Mouse (Mus musculus) intestine, postnatal 0 days (tissue): Measurements from ENCODE around the gene Mcee. TPM values are rescaled to one million over a fixed set of nuclear protein-coding genes. Genes with fewer than 3 reads are reported as not detected.

Experiments used
- ATAC-seq: fragments of 200-750 bp; cut with Nextera tagmentation; 2 replicates; pipeline ENCODE4 v1.8.0; 2017; ENCODE audit warnings: mild to moderate bottlenecking, moderate TSS enrichment, moderate library complexity
- H3K27ac ChIP-seq: fragments of 300-500 bp; sonication (generic); 2 replicates; pipeline ENCODE4 v1.5.1; 2014; ENCODE audit warnings: mild to moderate bottlenecking, low read depth, low read length, moderate library complexity
- H3K27me3 ChIP-seq: fragments of 300-500 bp; sonication (generic); replicated peaks from 2 replicates; pipeline ENCODE4 v1.6.1; 2014; ENCODE audit warnings: low read length, mixed read lengths; ENCODE audit not compliant: control insufficient read depth, insufficient read depth
- H3K36me3 ChIP-seq: fragments of 300-500 bp; sonication (generic); 2 replicates; pipeline ENCODE4 v1.6.1; 2014; ENCODE audit warnings: mild to moderate bottlenecking, moderate library complexity; ENCODE audit not compliant: control insufficient read depth, insufficient read depth
- H3K4me1 ChIP-seq: fragments of 300-500 bp; sonication (generic); replicated peaks from 2 replicates; pipeline ENCODE4 v1.6.1; 2014; ENCODE audit warnings: antibody characterized with exemption, low read length, mixed read lengths; ENCODE audit not compliant: control insufficient read depth, insufficient read depth
- H3K4me2 ChIP-seq: fragments of 300-500 bp; sonication (generic); replicated peaks from 2 replicates; pipeline ENCODE4 v1.6.1; 2014; ENCODE audit warnings: low read depth, mild to moderate bottlenecking, moderate library complexity
- H3K4me3 ChIP-seq: fragments of 300-500 bp; sonication (generic); 2 replicates; pipeline ENCODE4 v1.5.1; 2014; ENCODE audit warnings: low read depth, low read length
- H3K9ac ChIP-seq: fragments of 300-500 bp; sonication (generic); 2 replicates; pipeline ENCODE4 v1.6.1; 2014; ENCODE audit warnings: mild to moderate bottlenecking, low read depth, low read length
- H3K9me3 ChIP-seq: fragments of 300-500 bp; sonication (generic); 2 replicates; pipeline ENCODE4 v1.6.1; 2016; ENCODE audit warnings: mixed run types; ENCODE audit not compliant: control insufficient read depth
- CTCF ChIP-seq: sonication (generic); IDR thresholded peaks from 2 replicates; pipeline ENCODE4 v1.5.1; 2016; ENCODE audit warnings: low read depth, mild to moderate bottlenecking, control low read depth, antibody characterized with exemption, moderate library complexity
- WGBS: fragments of 180-500 bp; shearing (Covaris S2); extraction: QIAGEN DNeasy Blood & Tissue Kit; methylation state at CpG from one replicate; pipeline ENCODE4 v1.1.7; 2014; 5-methylcytosine and 5-hydroxymethylcytosine counted together
- polyA plus RNA-seq: library from polyadenylated mRNA; unstranded; fragments of >200 nt; fragmentation: Nextera tagmentation; extraction: Ambion mirVana; gene quantifications from 2 replicates; pipeline ENCODE4 v1.2.1, GENCODE M21; 2015

Mcee gene
- polyA plus RNA-seq, 1 experiment from 2014 or later = 75.3 TPM

DNA sequence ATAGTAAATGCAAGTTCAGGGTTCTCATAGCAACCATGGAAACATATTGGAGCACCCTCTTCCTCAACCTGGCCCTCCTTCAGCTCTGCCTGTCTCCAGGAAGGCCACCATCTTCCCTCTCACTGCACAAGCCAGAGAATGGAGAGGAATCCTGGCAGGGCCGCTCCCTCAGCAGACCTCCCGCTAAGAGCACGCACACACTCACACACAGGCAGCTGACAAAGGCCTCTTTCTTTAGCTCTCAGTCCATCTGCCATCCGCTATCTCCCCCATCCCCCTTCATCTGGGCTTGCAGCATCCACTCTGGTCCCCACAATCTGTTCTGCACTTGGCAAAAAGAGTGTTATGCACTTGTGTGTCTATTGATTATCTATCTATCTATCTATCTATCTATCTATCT, 59.0 kb downstream of the Mcee start:
- H3K4me2 ChIP-seq = no peak overlapping the region
- H3K4me3 ChIP-seq = no peak overlapping the region
- H3K9me3 ChIP-seq = no peaks in the 10 kb centered on the region
- H3K4me1 ChIP-seq = no peaks in the 10 kb centered on the region
- TF ChIP-seq CTCF = no peak
- WGBS = 61% methylated on average over 4 of the region's 4 CpGs
- no peaks in the 10 kb centered on the region for H3K36me3 ChIP-seq
- no peak for ATAC-seq
- H3K9ac ChIP-seq = no peak overlapping the region
- no peak overlapping the region for H3K27ac ChIP-seq
- H3K27me3 ChIP-seq = no peaks in the 10 kb centered on the region

DNA sequence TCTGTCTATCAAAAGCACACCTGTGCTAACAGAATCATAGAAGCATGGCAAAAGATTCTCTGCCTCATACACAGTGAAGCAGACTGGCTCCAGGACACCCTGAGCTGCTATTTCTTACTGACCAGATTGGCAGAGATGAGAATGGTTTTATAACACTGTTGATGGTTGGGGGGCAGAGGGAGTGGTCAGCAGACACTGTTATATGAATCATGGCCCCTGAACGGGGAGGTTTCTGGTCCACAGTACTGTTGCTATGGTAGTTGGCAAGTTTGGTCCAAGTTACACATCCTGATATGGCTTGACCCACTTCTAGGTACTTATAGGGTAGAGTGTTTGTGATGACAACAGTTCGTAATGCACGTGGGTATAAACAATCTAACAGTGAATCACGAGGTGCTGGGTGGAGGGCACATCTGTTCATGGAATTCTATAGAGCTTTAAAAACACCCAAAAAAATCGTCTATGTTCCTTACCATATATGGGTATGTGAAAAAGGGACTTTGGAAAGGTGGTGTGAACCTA, 59.5 kb downstream of the Mcee start:
- Histone ChIP-seq H3K4me2 (no peak overlapping the region), H3K4me3 (no peak overlapping the region), H3K27me3 (no peaks in the 10 kb centered on the region), H3K9ac (no peak overlapping the region), H3K36me3 (no peaks in the 10 kb centered on the region), H3K9me3 (no peaks in the 10 kb centered on the region), H3K4me1 (no peaks in the 10 kb centered on the region), H3K27ac (no peak overlapping the region)
- WGBS = 67% methylated on average over 5 of the region's 5 CpGs
- ATAC-seq = no peak
- no peak for TF ChIP-seq CTCF

DNA sequence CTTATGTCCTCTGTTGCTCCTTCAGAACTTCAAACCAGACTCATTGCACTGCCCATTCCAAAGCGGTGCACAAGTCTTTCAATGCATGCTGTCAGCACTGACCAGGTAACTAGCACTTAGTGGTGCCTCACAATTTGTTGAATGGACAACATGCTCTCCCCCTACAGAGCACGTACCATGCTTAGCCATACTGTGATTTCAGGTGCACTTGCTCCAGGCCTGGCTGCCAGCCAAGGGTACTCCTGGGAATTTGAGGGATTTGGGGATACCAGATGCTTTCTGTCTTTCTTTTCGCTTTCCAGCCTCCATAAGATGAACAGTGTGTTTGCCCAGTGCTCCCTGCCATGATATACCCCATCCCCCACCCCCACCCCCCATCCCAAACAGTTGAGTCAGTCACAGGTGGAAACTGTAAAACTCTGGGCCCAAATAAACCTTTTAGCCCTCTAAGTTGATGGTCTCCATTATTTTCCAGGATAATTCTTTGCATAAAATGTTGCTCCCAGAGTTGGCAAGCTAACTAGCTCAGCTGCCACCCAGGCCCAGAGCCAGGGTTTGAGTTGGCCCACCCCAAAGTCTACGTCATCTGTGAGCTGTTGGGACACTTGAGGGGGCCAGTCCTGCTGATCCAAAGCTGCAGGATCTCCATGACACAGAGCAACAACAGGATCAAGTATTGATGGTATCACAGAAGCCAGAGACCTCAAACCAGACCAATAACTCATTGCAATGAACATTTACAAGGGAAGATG, 60.2 kb downstream of the Mcee start:
- TF ChIP-seq CTCF = no peak
- WGBS = 78% methylated on average over 4 of the region's 4 CpGs
- ATAC-seq = no peak
- no peak overlapping the region for H3K4me2 ChIP-seq
- H3K27ac ChIP-seq = no peak overlapping the region
- no peaks in the 10 kb centered on the region for H3K27me3 ChIP-seq
- H3K9ac ChIP-seq = no peak overlapping the region
- H3K4me3 ChIP-seq = no peak overlapping the region
- H3K36me3 ChIP-seq = no peaks in the 10 kb centered on the region
- no peaks in the 10 kb centered on the region for H3K9me3 ChIP-seq
- H3K4me1 ChIP-seq = no peaks in the 10 kb centered on the region

DNA sequence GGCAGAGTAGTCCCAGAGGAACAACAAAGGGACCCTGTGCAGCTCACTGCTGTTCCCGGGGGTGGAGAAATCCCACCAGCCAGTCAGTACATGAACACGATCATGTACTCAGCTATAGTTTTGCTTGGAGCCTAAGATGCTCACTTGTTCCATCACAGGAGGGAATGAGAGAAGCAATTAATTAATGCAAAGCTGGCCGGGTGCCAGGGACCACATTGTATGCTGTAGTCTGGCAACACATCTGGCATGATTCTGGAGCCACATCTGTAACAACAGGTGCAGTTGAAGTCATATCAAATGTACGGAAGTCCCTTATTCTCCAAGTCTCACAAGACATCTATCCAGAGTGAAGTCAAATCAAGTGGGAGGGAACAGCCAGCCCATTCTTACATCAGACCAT, 63.8 kb downstream of the Mcee start:
- H3K4me2 ChIP-seq = no peak overlapping the region
- no peaks in the 10 kb centered on the region for H3K36me3 ChIP-seq
- no peaks in the 10 kb centered on the region for H3K9me3 ChIP-seq
- WGBS = 81% methylated on average over 4 of the region's 4 CpGs
- H3K27me3 ChIP-seq = no peaks in the 10 kb centered on the region
- ATAC-seq = no peak
- H3K27ac ChIP-seq = no peak overlapping the region
- H3K4me1 ChIP-seq = no peaks in the 10 kb centered on the region
- no peak overlapping the region for H3K4me3 ChIP-seq
- TF ChIP-seq CTCF = no peak
- no peak overlapping the region for H3K9ac ChIP-seq

DNA sequence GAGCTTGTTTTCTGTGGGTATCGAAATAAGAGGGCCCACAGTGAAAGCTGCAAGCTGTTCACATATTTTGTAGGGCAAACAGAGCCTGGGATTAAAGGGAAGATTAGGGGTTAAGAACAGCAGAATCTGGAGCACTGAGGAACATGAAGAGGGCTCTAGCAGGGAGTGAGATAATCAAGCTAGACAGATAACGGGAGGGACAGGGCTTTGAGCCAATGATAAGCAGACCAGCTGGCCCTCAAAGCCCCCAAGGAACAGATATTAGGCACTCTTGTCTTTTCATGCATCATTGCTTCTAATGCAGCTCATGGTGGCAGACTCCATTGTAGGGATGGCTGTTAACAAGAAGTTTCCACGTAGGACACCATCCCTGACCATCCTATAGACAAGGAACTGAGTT, 64.3 kb downstream of the Mcee start:
- Histone ChIP-seq H3K9ac (no peak overlapping the region), H3K9me3 (no peaks in the 10 kb centered on the region), H3K27ac (no peak overlapping the region), H3K4me2 (no peak overlapping the region), H3K36me3 (no peaks in the 10 kb centered on the region), H3K4me1 (no peaks in the 10 kb centered on the region), H3K4me3 (no peak overlapping the region), H3K27me3 (no peaks in the 10 kb centered on the region)
- no peak for ATAC-seq
- 72% methylated on average over 3 of the region's 3 CpGs for WGBS
- no peak for TF ChIP-seq CTCF

DNA sequence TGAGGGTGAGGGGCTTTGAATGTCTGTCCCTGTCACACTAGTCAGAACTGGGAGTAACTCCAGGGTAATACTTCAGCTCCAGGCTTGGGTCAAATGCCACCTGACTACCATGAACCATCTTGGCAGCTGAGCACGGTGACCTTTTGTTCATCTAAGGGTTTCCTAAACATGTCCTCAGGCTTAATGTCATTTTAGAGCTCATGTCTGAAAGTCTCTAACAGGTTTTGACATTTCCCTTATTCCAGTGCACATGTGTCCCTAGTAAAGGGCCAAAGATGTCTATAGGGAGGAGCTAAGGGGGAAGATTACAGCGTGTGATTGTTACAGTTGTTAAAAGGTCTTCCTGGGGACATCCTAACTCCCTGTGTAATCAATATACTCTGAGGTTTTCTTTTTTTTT, 65.4 kb downstream of the Mcee start:
- TF ChIP-seq CTCF = no peak
- H3K27me3 ChIP-seq = no peaks in the 10 kb centered on the region
- no peak for ATAC-seq
- H3K4me3 ChIP-seq = no peak overlapping the region
- H3K9ac ChIP-seq = no peak overlapping the region
- 85% methylated on average over 2 of the region's 2 CpGs for WGBS
- H3K36me3 ChIP-seq = no peaks in the 10 kb centered on the region
- H3K4me2 ChIP-seq = no peak overlapping the region
- H3K4me1 ChIP-seq = no peaks in the 10 kb centered on the region
- H3K27ac ChIP-seq = no peak overlapping the region
- no peaks in the 10 kb centered on the region for H3K9me3 ChIP-seq

Other genes with a start within 250 kb of the Mcee start
- not detected in 2 replicates for gene Trpm1, start 238.8 kb upstream of the Mcee start, polyA plus RNA-seq
- 3.2 and 3.4 TPM in 2 replicates for gene Mtmr10, start 105.0 kb upstream of the Mcee start, polyA plus RNA-seq
- 2.2 and 2.4 TPM in 2 replicates for gene Fan1, start 18.5 kb upstream of the Mcee start, polyA plus RNA-seq
- 15.2 and 18.1 TPM in 2 replicates for gene Mphosph10, start 339 bp upstream of the Mcee start, polyA plus RNA-seq
- 4.1 and 4.3 TPM in 2 replicates for gene Apba2, start 109.1 kb downstream of the Mcee start, polyA plus RNA-seq